Mouse (Mus musculus): ENCODE data around the gene Zbtb40. TPM values are rescaled to one million over a fixed set of nuclear protein-coding genes. Genes with fewer than 3 reads are reported as not detected.

The Zbtb40 gene
- total RNA-seq, 1 experiment from 2014 or later, result 10.2 TPM

- DNase-seq, result peak; percentile 83
These were observed 77.7 kb downstream of the Zbtb40 start for GRCm38 (mm10) chr4:136970939-136971338.

- no peak for DNase-seq
These were observed 78.9 kb downstream of the Zbtb40 start for GRCm38 (mm10) chr4:136969503-136970276.

GRCm38 (mm10) chr4:136969096-136969495, 79.5 kb downstream of the Zbtb40 start:
- no peak for DNase-seq

DNA sequence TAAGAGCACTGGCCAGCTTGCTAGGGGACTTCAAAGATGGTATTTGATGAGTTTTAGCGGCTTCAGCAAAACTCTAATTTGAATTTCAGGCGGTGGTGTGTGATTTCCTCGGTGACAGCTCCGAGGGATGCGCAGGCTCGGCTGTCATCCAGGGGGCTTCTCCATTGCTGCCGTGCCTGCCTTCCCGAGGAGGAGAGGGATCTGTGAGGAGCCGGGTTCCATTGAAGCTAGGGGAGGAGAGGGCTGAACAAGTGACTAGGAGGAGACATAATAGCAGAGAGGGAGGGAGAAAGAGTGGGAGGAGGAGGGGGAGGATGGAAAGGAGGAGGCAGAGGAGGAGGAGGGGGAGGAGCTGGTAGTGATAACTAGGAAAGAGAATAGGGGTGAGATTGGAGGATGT, 81.1 kb downstream of the Zbtb40 start:
- DNase-seq, result no peak

DNA sequence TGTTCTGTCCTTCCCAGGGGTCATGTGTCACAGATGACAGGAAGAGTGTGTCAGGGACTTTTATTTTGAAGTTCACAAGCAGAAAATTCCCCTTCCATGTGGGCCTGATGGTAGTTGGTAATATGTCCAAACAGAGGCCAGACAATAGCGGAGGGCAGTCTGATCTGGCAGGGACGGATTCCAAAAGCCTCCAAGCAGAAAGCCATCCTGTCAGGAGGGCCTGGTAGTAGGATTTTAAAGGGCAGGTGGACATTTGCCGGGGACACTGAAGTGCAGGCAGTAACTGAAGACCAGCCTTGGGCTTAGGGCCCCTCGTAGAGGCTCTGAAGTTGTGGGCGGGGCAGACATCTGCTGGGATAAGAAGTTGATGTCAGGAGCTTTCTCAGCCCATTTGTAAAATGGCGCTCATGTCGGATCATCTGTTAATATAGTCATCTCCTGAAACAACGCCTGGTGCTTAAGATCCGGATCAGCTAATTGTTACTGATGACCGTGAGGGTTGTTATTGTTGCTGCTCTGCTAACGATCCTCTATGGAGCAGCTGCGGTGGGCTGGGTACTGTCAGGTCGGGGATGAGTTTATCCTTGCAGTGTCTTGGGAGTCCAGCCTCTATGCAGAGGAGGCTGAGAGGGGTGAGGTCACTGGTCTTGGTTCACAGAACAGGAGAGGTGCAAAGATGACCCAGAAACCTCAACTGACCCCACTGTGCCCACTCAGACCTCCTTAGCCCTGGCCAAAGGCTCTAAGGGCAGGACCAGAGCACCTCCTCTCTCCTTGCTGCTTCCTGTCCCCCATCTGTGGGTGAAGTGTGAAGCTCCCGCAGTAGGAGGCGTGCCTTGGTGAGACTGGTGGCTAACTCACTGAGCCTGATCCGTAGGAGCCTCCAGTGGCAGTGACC, 81.9 kb downstream of the Zbtb40 start:
- no peak for DNase-seq

DNA sequence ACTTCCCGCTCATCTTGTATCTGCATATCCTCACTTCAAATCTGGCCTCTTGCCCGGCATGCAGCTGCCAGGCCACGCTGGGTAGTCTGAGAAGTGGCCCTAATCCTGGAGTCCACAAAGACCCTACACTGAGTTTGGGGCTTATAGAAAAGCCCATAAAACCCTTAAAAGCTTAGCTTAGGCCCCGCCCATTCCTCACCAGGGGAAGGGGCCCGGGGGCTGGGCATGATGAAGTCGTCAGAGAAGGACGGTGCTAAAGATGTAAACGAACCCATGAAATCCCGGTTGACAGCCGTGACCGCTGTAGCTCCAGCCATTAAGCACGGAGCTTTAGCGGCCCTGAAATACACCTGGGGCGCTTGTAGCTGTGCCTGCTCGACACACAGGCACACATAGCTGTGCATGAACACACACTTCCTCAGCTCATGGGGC, 83.6 kb downstream of the Zbtb40 start:
- DNase-seq, result no peak

DNA sequence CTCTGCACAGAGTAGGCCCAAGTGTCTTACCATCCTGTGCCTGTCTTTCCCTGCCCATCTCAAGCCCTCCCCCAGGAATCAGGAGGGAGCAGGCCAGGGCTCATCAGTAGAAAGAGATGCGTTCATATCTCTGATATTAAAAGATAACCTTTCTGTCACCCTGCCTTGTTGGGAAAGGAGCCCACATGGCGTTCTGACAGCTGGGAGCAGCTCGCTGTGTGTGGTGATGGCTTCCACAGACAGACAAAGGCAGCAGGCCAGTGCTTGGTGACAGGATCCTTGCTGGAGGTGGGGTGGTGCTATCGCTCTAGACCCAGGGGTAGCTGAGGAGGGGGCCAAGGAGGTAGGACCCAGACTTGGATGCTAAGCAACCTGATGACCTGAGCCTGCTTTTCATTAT, 86.2 kb downstream of the Zbtb40 start:
- DNase-seq, result no peak

DNA sequence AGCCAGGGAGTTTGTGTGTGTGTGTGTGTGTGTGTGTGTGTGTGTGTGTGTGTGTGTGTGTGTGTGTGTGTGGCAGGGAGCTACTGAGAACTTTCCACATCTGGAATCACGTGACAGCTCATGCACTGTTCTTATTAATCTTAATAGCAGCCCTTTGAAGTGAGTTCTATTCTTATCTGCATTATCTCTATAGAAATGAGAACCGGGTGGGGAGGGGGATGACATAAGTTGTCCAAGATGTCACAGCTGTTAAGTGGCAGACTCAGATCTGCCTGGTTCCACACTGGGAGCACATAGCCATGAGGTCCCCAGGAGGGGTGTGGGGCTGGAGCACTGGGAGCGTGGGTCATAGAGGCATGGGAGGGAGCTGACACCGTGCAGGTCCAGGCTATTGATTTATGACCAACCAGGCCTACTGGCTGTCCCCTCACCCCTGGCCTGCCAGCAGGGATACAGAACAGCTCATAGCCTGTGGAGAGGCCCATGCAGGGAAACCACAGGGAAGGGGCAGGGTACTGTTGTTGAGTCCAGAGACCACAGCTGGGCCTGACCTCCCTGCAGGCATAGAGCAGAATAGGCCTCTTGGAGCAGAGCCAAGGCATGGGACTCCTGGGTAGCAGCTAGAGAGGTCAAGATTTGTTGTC, 86.8 kb downstream of the Zbtb40 start:
- DNase-seq, result peak; percentile 31

GRCm38 (mm10) chr4:136960581-136960980, 88.0 kb downstream of the Zbtb40 start:
- no peak for DNase-seq

DNA sequence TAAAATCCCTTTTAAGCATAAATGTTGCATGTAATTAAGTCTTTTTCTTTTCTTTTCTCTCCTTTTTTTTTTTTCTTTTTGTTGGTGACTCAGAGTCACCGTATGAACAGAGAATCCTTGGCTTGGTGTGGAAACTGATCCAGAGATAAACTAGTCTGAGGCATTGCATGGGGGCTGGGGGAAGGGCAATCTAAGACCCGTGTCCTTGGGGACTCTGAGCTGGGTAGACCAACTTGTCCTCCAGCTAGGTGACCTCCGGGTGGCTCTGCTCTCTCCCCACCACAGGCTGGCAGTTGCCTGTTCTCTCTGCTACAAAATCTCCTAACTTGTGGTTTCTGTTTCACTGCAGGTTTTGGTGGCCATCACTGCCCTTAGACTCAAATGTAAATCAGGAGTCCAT, 88.5 kb downstream of the Zbtb40 start:
- DNase-seq, result peak; percentile 69

DNA sequence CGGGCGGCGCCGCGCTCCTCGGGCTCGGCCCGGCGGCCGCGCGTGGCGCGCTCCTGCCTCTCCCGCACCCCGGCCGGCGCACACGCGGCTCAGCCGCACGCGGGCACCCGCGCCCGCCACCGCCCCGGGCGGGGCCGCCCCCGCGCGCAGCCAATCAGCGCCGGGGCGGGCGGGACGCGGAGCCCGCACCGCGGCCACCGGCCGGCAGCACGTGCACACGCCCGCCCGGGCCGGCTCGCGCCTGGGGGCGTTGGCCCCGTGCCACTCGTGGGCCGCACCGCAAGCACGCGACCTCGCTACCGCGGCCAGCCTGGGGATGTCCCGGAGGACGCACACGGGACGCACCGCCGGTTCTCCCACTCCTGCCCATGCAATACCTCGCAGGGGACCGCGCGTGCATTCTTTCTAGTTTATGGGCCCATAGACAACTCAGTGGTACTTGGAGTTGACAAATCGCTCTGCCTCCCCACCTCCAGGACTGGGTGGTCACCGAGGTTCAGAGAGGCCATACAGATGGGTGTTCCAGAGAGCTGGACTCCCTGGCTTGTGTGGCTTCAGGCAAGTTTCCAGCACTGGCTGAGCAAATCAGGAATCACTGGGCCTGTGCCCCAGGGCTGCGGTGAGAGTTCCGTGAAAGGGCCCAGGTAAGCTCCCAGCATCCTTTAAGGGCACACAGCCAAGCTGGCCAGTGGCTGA, 91.7 kb downstream of the Zbtb40 start, which contains the start of gene Epha8:
TSS of gene Epha8 (minus strand) at position 66 of the 696 bp plus-strand sequence.
- DNase-seq, result no peak

GRCm38 (mm10) chr4:136954562-136954961, 94.0 kb downstream of the Zbtb40 start:
- no peak for DNase-seq

DNA sequence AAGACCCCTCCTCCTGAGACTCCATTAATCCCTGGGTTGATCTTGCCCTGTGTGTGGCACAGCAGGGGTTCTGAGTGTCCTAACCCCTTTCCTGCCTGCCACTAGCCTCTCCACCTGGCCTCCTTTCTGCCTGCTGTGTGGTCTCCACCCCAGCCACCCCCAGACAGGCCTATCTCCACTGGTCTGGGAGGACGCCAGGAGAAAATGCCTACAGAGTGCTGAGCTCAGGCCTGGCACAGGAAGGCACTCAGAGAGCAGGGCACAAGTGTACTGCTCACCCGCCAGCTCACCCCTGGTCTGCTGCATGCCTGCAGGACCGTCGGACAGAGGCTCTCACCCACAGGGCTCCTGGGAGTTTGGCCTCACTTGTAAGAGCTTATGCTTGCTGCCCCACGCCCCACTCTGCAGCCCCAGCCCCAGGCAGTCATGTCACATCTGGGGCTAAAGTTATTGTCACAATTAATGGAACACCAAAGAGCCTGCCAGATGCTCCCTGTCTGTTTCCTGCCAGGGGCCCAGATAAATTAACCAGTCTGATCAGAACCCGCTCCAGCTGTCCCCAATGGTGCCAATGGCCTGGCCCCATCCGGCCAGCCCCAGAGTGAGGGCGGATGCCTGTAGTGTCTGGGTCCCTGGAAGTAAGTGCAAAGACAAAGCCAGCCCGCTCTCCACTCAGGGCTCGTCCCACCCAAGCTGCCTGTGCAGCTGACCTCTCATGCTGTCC, 99.2 kb downstream of the Zbtb40 start:
- DNase-seq, result no peak

- DNase-seq, result no peak
These were observed 103.2 kb downstream of the Zbtb40 start for GRCm38 (mm10) chr4:136945397-136945796.

DNA sequence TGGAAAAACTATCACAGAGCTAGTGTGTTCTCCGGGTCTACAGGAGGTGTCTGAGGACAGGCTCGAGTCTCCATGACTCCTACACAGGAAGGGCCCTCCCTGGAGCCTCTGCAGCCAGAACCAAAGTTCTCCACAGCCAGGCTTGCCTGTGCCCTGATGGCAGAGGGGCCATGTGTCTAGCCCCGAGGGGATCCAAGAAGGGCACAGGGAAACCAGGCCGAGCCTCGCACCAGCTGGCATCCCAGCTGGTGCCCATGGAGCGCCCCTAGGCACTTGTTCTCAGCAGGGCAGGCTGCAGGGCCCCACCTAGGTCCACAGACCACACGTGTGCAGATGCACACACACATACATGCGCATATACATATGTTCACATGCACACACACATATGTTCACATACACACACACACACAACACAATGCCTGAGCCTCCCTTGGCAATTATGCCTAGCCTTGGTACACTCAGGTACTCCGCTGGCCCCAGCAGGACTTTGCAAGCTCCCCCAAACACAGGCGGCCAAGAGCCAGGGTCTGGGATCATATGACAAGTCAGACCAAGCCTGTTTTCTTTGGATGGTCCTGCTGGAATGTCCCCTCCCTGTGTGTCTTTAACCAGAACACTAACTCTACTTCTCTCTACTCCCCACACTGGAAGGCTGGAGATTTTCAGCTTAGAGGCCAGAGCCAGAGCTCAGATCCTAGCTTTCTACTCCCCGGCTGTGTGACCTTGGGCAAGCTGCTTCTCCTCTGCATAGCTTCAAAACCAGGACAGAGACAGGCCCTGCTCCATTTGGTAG, 103.8 kb downstream of the Zbtb40 start:
- DNase-seq, result peak; percentile 36

DNA sequence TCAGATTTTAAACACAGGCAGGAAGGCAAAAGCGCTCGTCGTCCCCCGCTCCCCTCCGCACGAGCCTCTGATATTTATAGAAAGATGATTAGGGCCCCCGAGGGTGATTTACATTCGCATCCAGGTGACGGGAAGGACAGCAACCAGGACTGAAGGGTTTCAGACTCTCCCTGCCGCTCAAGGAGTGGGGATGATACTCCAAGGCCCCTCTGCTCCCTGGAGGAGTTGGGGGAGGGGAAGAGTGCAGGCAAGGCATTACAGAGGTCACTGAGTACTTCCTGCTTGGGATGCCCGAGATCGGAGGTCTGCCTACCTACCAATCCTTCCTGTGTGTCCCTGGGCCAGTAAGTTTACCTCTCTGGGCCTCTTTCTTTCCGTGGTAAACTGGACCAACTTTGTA, 105.4 kb downstream of the Zbtb40 start:
- no peak for DNase-seq

DNA sequence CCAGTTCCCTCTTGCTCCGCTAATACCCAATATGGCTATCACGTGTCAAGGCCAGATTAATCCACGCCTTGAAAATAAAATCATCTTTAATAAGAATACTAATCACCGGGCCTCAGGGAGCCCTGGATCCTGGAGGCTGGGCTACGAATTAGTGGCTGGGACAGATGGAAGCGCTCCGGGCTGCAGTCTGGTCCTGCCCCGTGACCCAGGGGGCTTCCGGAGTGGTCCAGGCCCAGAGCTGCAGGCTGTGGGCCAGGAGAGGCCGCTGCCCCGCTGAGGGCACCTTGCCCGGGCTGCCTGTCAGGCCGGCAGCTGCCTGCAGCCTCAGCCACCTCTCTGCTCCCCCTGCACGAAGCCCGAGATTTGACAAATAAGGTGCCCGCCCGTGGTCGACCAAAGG, 105.8 kb downstream of the Zbtb40 start:
- DNase-seq, result peak; percentile 37

DNA sequence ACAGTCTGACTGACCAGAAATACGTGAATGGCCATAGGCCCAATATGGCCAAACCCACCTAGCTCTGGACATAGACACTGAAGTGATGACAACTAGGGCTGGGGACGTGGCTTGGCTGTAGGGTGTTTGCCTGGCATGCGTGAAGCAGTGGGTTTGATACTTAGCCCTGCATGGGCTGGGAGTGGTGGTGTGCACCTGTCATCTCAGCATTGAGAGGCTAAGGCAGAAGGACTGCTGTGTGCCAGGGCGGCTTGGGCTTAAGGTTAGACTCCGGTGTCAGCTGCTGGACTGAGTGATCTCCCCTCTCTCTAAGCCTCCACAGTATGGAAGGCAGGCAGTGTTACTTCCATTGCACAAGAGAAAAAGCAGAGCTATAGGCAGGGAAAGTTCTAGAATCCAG, 110.7 kb downstream of the Zbtb40 start:
- DNase-seq, result no peak

GRCm38 (mm10) chr4:136937344-136937743, 111.3 kb downstream of the Zbtb40 start:
- no peak for DNase-seq

Measured in adrenal gland, postnatal 14 days (tissue).